Mouse (Mus musculus): ENCODE measurements around the gene Btaf1.
"Not testable (repeated sequence)": the region's sequence is repeated elsewhere in the genome, so short reads cannot be mapped to it uniquely, and the experiment has no call there.

The Btaf1 gene

DNA sequence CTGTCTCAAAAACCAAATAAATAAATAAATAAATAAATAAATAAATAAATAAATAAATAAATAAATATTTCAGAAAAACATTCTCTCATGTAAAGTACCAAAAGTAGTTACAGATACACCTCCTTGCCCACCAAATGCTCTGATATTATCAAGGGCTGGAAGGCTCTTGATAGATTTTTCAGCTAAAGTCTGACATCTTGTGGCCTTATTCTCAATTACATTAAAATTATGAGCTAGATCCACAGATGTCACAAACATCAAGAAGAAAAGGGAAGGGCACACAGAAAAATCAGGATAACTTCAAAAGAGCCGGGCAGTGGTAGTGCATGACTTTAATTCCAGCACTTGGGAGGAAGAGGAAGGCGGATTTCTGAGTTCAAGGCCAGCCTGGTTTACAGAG, 3.9 kb upstream of the Btaf1 start:
- peak; percentile 87 for DNase-seq (ENCODE audit: low spot score)

DNA sequence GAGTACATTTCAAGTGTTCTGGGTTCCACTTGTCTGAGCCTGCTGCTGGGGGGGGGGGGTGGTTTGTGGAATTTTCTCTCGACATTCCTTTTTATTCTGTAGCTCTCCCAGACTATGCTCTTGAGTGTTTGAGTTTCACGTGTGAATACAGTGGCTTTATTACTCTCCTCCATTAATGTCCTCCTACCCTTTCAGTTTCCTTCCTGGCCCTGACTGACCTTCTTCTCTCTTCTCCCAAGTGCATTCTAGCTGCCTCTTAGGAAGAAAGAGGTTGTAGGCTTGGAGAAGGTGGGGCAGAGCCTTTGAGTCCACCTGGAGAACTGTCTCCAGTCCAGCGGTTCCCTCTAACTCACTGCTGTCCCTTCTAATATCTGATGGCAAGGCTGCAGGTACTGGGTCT, 2.9 kb upstream of the Btaf1 start:
- no peak for DNase-seq (ENCODE audit: low spot score)

DNA sequence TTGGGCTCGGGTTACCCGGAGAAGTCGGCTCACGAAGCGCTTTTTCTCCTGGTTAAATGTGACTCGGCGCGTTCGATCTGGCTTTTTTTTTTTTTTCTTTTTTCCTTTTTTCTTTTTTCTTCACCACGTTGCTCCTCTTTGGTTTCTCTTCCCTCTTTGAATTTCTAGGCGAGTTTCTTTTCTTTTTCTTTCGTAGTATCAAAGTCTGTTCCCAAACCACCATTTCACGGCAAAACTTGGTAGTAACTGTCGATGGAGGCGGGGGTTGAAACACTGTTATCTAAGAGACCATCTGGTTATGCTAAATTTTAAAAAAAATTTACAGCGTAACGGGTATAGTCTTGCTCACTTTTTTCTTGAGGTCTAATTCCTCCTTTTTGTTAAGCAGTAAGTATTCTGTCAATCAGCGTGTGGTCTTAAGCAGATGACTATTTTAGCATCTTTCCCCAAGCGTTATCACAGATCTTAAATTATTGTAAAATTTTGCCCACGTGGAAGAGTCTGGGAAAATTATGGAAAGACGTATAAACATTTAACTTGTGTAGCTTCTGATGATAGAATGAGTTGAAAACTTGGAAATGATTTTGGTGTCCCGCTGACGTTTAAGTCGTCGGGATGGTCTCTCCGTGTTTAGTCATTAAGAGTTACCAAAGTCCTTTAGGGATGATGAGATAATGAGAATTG, 816 bp downstream of the Btaf1 start:
- DNase-seq (ENCODE audit: low spot score): no peak

DNA sequence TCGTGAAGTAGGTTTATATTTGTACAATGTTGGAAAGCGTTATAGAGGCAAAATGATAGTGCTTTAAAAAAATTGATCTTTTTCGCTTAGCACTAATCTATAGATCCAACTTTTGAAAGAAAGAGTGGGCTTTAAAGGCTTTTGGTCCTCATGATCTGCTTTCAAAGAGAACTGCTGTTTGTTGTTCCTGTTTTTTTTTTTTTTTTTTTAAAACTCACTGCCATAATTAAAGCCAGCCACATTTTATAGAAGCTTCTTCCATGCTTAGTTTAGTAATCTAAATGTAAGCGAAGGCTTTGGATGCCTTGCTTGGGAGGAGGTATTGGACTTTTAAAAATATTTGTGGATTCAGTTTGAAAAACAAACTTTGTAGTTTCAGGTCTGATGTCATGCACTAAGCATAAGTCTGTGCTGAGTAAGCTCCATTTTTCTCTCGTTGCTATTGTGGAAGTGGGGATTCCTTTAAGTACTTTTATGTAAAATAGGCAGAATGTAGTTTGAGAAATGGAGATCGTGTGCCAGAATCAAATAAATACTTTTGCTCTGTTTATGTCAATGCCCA, 2.0 kb downstream of the Btaf1 start:
- DNase-seq (ENCODE audit: low spot score): no peak

DNA sequence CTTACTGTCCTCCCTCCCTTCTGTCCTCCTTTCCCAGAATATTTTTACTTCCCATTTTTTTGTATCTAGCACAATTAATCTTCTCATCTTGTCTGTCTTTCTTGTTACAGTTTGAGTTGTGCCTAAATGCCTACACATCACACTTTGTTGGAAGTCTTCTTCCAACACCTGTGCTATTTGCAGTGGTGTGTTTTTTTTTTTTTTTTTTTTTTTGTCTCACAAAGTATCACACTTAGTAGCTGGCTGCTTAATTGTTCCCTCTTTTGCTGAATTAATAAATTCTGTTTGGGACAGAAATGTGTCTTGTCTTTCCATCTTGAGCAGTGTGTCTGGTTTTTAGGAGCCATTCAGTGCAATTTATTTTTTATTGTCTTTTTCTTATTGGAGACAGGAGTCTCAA, 3.9 kb downstream of the Btaf1 start:
- no peak for DNase-seq (ENCODE audit: low spot score)

DNA sequence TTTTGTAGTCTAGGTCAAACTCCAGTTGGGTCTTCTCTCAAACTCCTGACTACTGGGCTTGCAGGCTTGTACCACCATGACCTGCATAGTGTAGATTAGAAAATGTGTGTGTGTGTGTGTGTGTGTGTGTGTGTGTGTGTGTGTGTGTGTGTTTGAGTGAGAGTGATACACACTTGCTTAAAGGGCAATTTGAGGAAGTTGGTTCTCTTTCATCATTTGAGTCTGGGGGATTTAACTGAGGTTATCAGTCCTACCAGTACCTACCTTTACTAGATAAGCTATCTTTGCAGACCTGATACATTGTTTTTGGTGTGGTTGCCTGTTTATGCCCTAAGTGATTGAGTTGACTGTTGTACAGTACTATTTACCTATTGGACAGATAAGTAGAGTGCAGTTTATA, 6.2 kb downstream of the Btaf1 start:
- no peak for DNase-seq (ENCODE audit: low spot score)

DNA sequence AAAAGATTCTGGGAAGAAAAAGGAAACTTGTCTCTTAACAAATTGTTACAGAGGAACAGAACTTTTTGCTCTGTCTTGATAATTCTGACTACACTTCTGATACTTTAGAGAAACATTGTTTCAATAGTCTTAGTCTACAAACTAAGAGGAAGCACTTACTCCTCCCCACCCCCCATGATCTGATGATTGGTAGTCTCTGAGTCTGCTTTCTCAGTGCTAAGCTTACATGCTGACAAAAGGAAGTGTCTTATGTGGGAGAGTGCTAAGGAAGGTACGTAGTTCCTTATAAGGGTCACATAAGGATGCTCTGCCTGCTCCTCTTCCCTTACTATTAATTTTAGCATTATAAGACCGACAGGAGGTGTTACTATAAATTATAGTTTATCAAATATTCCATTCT, 6.7 kb downstream of the Btaf1 start:
- no peak for DNase-seq (ENCODE audit: low spot score)

DNA sequence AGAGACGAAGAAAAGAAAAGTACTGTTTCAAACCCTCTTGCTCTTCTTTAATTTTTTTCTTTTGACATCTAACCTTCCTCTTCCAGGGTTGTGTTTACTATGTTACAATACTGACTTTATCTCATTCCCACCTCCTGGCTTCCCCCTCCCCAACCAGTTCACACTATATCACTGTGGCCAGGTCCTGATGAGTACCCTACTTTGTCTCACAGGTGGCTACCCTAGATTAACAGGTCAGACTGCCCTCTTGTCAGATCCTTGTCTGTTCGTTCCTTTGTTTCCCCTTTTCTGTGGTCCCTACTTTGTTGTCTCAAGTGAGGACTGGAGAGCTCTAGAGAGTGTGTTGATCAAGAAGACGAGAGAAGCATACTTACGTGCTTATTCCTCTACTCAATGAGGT, 10.4 kb downstream of the Btaf1 start:
- no peak for DNase-seq (ENCODE audit: low spot score)

DNA sequence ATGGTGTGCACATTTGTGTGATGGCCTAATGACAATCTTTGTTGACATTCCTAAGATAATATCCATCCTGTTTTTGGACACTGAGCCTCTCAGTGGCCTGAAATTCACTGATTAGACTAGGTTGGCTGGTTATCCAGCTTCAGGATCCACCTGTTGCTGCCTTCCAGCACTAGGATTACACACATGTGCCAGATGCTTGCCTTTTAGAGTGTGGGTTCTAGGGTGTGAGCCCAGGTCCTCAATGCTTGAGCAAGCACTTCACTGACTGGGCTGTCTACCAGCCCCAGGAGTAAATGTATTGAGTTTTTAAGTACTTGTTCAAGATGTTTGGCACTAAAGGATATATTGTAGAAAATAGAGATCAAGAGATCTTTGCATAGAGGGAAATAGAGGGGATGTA, 12.1 kb downstream of the Btaf1 start:
- DNase-seq (ENCODE audit: low spot score): no peak

DNA sequence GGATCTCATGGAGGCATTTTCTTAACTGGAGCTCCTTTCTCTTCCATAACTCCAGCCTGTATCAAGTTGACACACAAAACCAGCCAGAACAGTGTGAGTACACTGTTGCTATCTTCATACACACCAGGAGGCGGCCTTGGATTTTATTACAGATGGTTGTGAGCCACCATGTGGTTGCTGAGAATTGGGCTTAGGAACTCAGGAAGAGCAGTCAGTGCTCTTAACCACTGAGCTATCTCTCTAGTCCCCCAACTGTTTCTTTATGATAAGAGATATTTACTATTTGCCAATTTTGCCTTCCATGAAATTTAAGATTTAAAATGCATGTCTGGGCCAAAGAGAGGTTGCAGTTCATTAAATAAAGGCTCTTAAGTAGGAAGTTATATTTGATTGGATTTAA, 14.2 kb downstream of the Btaf1 start:
- no peak for DNase-seq (ENCODE audit: low spot score)

DNA sequence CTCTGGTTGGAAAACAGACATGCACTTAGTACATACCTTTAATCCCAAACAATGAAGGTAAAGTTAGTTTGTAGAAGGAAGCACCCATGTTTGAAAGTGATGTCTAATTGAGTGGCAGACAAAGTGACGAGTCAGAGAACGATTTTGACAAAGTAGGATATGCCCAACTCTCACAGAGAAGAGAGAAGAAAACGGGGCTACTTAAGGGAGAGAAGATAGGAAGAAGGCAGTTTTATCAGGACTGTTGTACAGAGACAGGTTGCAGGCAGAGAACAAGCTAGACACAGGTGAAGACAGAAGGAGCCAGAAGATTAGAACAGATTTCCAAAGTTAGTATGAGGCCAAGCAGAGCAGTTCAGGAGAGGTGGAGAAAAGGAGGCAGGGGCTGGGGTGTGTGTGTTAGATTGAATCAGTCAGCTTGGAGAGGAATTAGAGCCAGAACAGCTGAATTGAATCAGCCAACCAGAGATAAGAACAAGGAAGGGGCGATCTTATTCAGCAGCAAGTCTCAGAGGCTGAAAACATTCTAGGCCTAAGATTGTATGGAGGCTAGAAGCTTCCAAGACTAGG, 27.8 kb downstream of the Btaf1 start:
- DNase-seq (ENCODE audit: low spot score): no peak

DNA sequence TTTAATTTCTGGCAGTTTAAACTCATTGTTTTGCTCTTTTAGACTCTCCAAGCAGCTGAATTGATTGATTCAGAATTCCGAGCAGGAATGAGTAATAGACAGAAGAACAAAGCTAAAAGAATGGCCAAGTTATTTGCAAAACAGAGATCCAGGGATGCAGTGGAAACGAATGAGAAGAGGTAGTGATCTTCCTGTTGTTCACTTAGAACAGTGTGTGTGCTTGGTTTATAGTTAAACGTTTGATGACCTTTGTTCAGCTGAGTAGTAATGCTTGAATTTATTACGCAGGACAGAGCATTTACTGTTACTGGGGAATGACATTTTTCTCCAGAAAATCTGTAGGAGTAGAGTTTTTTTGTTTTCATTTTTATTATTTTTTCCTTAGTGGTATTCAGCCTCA, 32.5 kb downstream of the Btaf1 start:
- DNase-seq (ENCODE audit: low spot score): no peak

DNA sequence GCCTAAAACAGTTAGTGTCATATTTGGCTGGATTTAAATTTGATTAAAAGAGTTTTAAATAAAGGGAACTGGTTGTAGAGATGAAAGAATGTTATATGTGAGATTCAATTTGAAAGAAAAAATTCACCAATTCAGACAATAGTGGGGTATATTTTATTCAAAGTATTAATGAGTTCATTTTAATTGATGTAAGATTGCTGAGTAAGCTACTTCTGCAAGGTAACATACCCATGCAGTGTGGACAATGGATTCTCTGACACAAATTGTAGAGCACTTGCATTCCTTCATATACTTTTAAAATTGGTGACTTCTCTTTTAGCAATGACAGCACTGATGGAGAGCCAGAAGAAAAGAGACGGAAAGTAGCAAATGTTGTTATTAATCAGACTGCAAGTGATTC, 35.4 kb downstream of the Btaf1 start:
- DNase-seq (ENCODE audit: low spot score): no peak

DNA sequence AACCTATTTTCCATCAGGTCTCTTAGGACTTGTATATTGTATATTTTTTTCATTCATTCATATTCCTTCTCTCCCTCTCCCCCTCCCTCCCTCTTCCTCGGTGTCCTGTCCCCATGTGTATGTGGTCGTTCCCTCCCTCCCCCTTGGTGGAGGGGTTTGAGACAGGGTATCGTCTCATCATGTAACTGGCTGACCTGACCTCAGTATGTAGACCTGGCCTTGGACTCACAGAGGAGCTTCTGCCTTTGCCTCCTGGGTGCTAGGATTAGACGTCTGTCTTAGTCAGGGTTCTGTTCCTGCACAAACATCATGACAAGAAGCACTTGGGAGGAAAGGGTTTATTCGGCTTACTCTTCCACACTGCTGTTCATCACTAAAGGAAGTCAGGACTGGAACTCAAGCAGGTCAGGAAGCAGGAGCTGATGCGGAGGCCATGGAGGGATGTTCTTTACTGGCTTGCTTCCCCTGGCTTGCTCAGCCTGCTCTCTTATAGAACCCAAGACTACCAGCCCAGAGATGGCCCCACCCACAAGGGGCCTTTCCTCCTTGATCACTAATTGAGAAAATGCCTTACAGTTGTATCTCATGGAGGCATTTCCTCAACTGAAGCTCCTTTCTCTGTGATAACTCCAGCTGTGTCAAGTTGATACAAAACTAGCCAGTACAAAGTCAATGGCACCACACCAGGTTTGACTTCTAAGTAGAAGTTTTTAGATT, 36.8 kb downstream of the Btaf1 start:
- DNase-seq (ENCODE audit: low spot score): not testable (repeated sequence)

DNA sequence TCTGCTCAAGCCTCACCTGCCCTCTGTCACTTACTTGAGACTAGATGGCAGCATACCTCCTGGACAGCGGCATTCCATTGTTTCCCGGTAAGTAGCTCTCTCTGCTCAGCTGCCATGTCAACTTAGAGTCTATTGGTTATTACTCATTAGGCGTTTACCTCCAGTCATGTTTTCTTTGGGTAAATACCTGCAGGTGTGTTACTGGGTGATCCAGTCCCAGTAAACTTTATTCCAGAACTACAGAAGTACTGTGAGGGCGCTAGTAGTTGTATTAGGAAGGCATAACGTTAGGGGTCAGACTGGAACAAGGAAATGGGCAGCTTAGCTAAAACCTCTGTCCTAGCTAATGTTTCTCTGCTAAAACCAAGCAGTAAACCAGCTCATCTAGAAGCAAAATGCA, 78.7 kb downstream of the Btaf1 start:
- DNase-seq (ENCODE audit: low spot score): no peak

DNA sequence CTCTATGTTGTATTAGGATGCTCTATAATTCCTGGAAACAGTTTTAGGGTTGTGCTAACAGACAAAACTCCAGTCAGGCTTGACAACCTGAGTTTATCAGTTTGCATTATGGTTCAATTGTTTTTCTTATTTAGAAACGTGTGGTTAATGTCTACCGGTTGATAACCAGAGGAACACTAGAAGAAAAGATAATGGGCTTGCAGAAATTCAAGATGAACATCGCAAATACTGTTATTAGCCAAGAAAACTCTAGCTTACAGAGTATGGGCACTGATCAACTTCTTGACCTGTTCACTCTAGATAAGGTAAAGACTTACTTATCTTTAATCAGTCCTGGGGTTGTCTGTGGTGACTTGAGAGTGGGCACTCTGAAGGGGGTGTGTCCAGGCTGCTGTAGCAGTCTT, 84.0 kb downstream of the Btaf1 start:
- no peak for DNase-seq (ENCODE audit: low spot score)

DNA sequence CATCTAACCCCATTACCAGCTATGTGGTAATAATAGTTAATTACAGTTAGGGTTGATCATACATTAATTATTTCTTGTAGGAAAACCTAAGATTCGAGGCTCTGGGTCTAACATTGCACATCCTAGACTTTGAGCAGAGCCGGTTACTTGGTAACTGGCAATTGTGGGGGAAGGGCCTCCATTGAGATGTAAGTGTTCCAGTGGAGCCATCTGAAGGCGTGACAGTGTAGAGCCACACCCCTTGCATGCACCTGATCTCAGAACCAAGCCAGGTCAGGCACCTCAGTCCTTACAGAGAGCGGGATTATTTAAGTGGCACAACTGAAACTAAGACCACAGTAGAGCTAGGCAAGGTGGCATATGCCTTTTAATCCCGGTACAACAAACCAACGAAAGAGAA, 87.6 kb downstream of the Btaf1 start:
- DNase-seq (ENCODE audit: low spot score): no peak

DNA sequence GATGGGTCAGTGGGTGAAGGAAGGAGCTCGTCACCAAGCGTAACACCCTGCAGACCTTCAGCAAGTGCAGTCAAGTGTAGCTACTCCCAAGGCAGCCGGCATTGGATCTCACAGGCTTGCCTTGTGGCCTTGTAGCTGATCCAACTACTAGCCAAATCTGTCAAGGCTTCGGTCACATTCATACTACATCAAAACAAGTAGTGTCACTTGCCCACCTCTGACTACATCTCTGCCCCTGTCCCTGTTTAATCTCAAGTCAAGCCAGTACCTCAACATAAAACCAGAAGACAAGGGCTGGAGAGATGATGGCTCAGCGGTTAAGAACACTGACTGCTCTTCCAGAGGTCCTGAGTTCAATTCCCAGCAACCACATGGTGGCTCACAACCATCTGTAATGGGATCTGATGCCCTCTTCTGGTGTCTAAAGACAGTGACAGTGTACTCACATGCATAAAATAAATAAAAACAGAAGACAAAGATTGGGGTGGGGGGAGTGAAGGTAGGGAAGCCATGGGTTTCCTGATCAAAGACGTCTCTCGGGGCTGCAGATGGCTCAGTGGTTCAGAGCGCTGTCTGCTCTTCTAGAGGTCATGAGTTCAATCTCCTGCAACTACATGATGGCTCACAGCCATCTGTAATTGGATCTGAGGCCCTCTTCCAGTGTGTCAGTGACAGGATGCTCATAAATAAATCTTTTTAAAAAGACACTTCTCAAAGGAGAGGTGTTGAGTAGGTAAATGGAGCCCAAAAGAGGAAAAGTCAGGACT, 88.5 kb downstream of the Btaf1 start:
- DNase-seq (ENCODE audit: low spot score): no peak

DNA sequence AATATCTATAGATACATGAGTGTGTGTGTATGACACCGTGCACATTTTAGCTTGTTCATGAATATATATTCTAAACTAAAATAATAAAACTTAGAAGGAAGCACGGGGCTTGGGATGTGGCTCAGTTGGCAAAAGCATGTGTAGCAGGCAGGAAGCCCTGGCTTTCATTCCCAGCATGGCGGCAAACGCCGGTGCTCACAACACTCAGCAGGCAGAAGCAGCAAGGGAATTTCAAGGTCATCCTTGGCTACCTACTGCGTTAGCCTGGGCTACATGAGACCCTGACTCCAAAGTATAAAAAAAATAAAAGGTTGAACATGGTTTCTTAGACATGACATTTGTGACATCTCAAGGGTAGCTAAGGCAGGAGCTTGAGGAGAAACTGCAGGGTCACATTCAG, 91.0 kb downstream of the Btaf1 start:
- no peak for DNase-seq (ENCODE audit: low spot score)

DNA sequence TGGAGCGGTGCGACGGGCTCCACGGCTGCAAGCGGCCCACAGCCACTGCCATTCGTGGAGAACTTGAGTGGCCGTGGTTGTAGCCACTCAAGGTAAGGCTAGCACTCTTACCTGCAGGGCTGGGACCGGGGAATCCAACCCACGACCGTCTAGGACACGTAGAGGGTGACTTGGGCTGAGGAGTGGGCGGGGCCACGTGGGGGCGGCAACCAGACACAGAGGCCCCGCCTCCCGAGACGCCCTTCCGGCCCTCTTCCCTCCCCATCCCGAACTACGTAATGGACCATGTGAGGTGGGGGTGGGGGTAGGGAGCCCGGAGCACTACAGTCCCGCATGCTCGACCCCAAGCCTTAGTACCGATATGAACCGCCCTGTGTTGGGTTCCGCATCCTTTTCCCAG, 92.5 kb downstream of the Btaf1 start:
- DNase-seq (ENCODE audit: low spot score): peak; percentile 77

DNA sequence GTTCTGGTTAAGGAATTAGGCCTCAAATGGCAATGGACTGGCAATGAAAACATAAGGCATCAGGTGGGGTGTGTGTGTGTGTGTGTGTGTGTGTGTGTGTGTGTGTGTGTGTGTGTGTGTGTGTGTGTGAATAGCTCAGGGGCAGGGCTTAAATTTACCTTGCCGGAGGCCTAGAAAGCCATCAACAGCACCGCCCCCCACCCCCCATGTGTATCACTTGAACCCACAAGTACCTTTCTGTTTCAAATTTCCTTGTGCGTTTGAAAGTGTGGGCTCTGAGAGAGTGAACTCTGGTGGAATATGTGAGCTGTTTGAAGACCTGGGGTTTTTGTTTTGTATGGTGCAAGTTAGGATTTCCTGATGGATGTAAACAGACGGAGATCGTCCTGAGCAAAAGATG, 93.1 kb downstream of the Btaf1 start:
- DNase-seq (ENCODE audit: low spot score): no peak

DNA sequence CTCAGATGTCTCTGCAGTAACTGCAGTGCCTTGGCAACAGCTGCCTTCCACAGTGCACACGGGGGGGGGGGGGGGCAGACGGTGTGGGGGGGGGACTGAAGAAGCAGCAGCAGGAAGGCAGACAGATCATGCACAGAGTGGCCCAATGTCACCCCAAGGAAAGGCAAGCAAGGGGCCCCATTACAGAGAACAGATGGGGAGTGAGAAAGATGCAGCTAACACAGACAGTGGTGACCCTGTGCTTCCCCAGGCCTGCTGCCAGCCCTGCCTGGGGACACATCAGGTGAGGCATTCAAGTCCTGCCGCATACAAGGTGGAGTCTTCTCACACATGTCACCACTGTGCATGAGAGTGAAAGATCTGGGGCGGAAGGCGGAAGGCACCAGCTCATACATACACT, 94.7 kb downstream of the Btaf1 start:
- DNase-seq (ENCODE audit: low spot score): peak; percentile 18

DNA sequence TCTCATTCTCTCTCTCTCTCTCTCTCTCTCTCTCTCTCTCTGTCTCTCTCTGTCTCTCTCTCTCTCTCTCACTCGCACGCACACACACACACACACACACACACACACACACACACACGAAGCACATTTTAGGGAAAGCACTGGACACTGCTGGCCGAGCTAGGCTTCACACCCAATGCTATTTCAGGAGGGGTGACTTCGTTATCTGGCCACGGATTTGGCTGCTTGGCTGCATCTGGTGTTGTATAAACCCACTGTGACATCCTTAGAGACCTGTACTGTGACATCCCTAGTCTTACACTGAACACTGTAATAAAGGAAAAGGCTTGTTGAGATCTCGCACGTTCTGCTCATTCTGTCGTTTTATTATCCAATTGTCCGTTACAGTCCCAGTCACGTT, 95.1 kb downstream of the Btaf1 start:
- no peak for DNase-seq (ENCODE audit: low spot score)

All from retina, embryonic 14.5 days (tissue).